Mouse (Mus musculus) gastrocnemius, adult 8-10 months (tissue): ENCODE data around the gene Hist1h1t. TPM values are rescaled to one million over a fixed set of nuclear protein-coding genes. Genes with fewer than 3 reads are reported as not detected.
A peak's percentile ranks its signal among the peaks of the same experiment; 100 is the strongest.
"Not testable (repeated sequence)": the region's sequence is repeated elsewhere in the genome, so short reads cannot be mapped to it uniquely, and the experiment has no call there.

ENCODE experiments used
- DNase-seq, 2 experiments: peaks; one replicate each; pipeline ENCODE4 v3.0.0; 2022; ENCODE audit warnings: low spot score in 2 of 2
- total RNA-seq, 4 experiments: library from RNA; stranded (reverse); gene quantifications; 2 replicates each; pipeline ENCODE4 v1.2.4; 2022

Hist1h1t gene
- total RNA-seq, 4 experiments from 2014 or later = not detected

GRCm38 (mm10) chr13:23698996-23699395 lies 3.4 kb downstream of the Hist1h1t start:
- DNase-seq = no peak

GRCm38 (mm10) chr13:23699767-23700166 lies 4.2 kb downstream of the Hist1h1t start:
- no peak for DNase-seq

- DNase-seq = peak; percentile 41 to 52
Observed at GRCm38 (mm10) chr13:23700786-23701520, 5.3 kb downstream of the Hist1h1t start.

GRCm38 (mm10) chr13:23702220-23702619 lies 6.6 kb downstream of the Hist1h1t start:
- DNase-seq = no peak

GRCm38 (mm10) chr13:23702801-23703200 lies 7.2 kb downstream of the Hist1h1t start:
- not testable (repeated sequence) for DNase-seq

- DNase-seq = no peak
Observed at GRCm38 (mm10) chr13:23705751-23706356, 10.2 kb downstream of the Hist1h1t start.

GRCm38 (mm10) chr13:23706771-23707170 lies 11.2 kb downstream of the Hist1h1t start:
- no peak for DNase-seq

GRCm38 (mm10) chr13:23708041-23708440 lies 12.4 kb downstream of the Hist1h1t start:
- no peak for DNase-seq

GRCm38 (mm10) chr13:23708654-23709053 lies 13.0 kb downstream of the Hist1h1t start:
- no peak for DNase-seq

GRCm38 (mm10) chr13:23709714-23710373 lies 14.2 kb downstream of the Hist1h1t start:
- DNase-seq = no peak

GRCm38 (mm10) chr13:23710374-23711089 lies 14.9 kb downstream of the Hist1h1t start, which contains the start of gene Hfe:
TSS of gene Hfe (minus strand) at chr13:23710854.
- DNase-seq = peak; percentile 48 to 61

GRCm38 (mm10) chr13:23716261-23717042 lies 20.8 kb downstream of the Hist1h1t start:
- DNase-seq = no peak

- no peak for DNase-seq
Observed at GRCm38 (mm10) chr13:23717176-23717575, 21.6 kb downstream of the Hist1h1t start.

- DNase-seq = not testable (repeated sequence)
Observed at GRCm38 (mm10) chr13:23717593-23718245, 22.1 kb downstream of the Hist1h1t start.

GRCm38 (mm10) chr13:23724239-23724638 lies 28.6 kb downstream of the Hist1h1t start:
- DNase-seq = no peak

- DNase-seq = no peak
Observed at GRCm38 (mm10) chr13:23725213-23725612, 29.6 kb downstream of the Hist1h1t start.

- DNase-seq = no peak
Observed at GRCm38 (mm10) chr13:23728472-23729191, 33.0 kb downstream of the Hist1h1t start.

GRCm38 (mm10) chr13:23729192-23729525 lies 33.5 kb downstream of the Hist1h1t start:
- no peak for DNase-seq

- DNase-seq = no peak
Observed at GRCm38 (mm10) chr13:23729706-23730105, 34.1 kb downstream of the Hist1h1t start.

- DNase-seq = no peak
Observed at GRCm38 (mm10) chr13:23730479-23730878, 34.9 kb downstream of the Hist1h1t start.
